Mouse (Mus musculus) intestine, embryonic 14.5 days (tissue): ENCODE measurements around the gene Abcf1. TPM values are rescaled to one million over a fixed set of nuclear protein-coding genes. Genes with fewer than 3 reads are reported as not detected.
A peak's percentile ranks its signal among the peaks of the same experiment; 100 is the strongest.

Experiments
- ATAC-seq: fragments of 200-750 bp; cut with Nextera tagmentation; replicated peaks from 2 replicates; pipeline ENCODE4 v1.8.0; 2017; ENCODE audit warnings: low read depth, moderate number of reproducible peaks, moderate TSS enrichment, moderate library complexity; ENCODE audit not compliant: low FRiP score, low TSS enrichment
- DNase-seq: peaks from one replicate; pipeline ENCODE4 v3.0.0-alpha.2; 2018; ENCODE audit warnings: low spot score
- H3K27ac ChIP-seq: fragments of 300-500 bp; sonication (generic); 2 replicates; pipeline ENCODE4 v1.5.1; 2014; ENCODE audit warnings: low read depth, mild to moderate bottlenecking, control low read depth
- H3K27me3 ChIP-seq: fragments of 300-500 bp; sonication (generic); replicated peaks from 2 replicates; pipeline ENCODE4 v1.6.1; 2014; ENCODE audit warnings: low read length, control low read depth; ENCODE audit not compliant: control insufficient read depth, insufficient read depth
- H3K36me3 ChIP-seq: fragments of 300-500 bp; sonication (generic); 2 replicates; pipeline ENCODE4 v1.6.1; 2014; ENCODE audit warnings: low read length, control low read depth; ENCODE audit not compliant: control insufficient read depth, insufficient read depth
- H3K4me1 ChIP-seq: fragments of 300-500 bp; sonication (generic); replicated peaks from 2 replicates; pipeline ENCODE4 v1.6.1; 2014; ENCODE audit warnings: low read length, control low read depth, mixed read lengths; ENCODE audit not compliant: control insufficient read depth, insufficient read depth
- H3K4me2 ChIP-seq: fragments of 300-500 bp; sonication (generic); 2 replicates; pipeline ENCODE4 v1.6.1; 2014; ENCODE audit warnings: low read length
- H3K4me3 ChIP-seq: fragments of 300-500 bp; sonication (generic); 2 replicates; pipeline ENCODE4 v1.5.1; 2014; ENCODE audit warnings: low read depth, low read length, control low read depth, mixed read lengths
- H3K9ac ChIP-seq: fragments of 300-500 bp; sonication (generic); 2 replicates; pipeline ENCODE4 v1.6.1; 2014; ENCODE audit warnings: mild to moderate bottlenecking, low read length
- H3K9me3 ChIP-seq: fragments of 300-500 bp; sonication (generic); 2 replicates; pipeline ENCODE4 v1.6.1; 2016; ENCODE audit warnings: low read length, control low read depth; ENCODE audit not compliant: control insufficient read depth
- WGBS: fragments of 180-500 bp; shearing (Covaris S2); extraction: QIAGEN DNeasy Blood & Tissue Kit; methylation state at CpG from one replicate; pipeline ENCODE4 v1.1.7; 2014; 5-methylcytosine and 5-hydroxymethylcytosine counted together
- microRNA counts: library from miRNA; unstranded; fragments of <30 nt; microRNA quantifications from one replicate; lab custom pipeline; 2016
- microRNA-seq: library from miRNA; unstranded; fragments of <30 nt; microRNA quantifications from one replicate; pipeline ENCODE4, GENCODE M21; 2016
- polyA plus RNA-seq: library from polyadenylated mRNA; unstranded; fragments of >200 nt; fragmentation: Nextera tagmentation; extraction: Ambion mirVana; gene quantifications from 2 replicates; pipeline ENCODE4 v1.2.1, GENCODE M21; 2014

Gene Abcf1
- polyA plus RNA-seq, 1 experiment from 2014 or later, result 88.4 TPM

GRCm38 (mm10) chr17:35909919-35910369 lies 59.6 kb downstream of the Abcf1 start, which contains the start of gene Atat1:
Gene Atat1, minus strand, starts transcription at chr17:35910075.
- peak within 1 kb of the TSS; percentile 59 for H3K9ac ChIP-seq
- peak within 1 kb of the TSS; percentile 73 for H3K27ac ChIP-seq
- H3K9me3 ChIP-seq, result no peaks in the 10 kb centered on the region
- H3K36me3 ChIP-seq, result peaks cover 70% of the 10 kb centered on the region
- peak; percentile 98 for DNase-seq
- peak within 1 kb of the TSS; percentile 97 for H3K4me2 ChIP-seq
- peak within 1 kb of the TSS; percentile 53 for H3K4me3 ChIP-seq
- peak; percentile 88 for ATAC-seq
- 4% methylated on average over 25 of the region's 25 CpGs for WGBS
- no peaks in the 10 kb centered on the region for H3K27me3 ChIP-seq
- H3K4me1 ChIP-seq, result peaks cover 10% of the 10 kb centered on the region

- Histone ChIP-seq H3K9ac (peak overlapping the region; percentile 59), H3K4me2 (peak overlapping the region; percentile 97), H3K36me3 (peaks cover 74% of the 10 kb centered on the region), H3K9me3 (no peaks in the 10 kb centered on the region), H3K4me1 (peaks cover 10% of the 10 kb centered on the region), H3K4me3 (peak overlapping the region; percentile 53), H3K27me3 (no peaks in the 10 kb centered on the region), H3K27ac (peak overlapping the region; percentile 73; the same call in 1 of the 2 replicates)
- DNase-seq (no peak), ATAC-seq (peak; percentile 33)
- 13% methylated on average over 20 of the region's 20 CpGs for WGBS
Observed at GRCm38 (mm10) chr17:35909186-35909918, 60.2 kb downstream of the Abcf1 start.

- no peaks in the 10 kb centered on the region for H3K9me3 ChIP-seq
- H3K27me3 ChIP-seq, result no peaks in the 10 kb centered on the region
- no peak overlapping the region for H3K4me3 ChIP-seq
- DNase-seq (no peak), ATAC-seq (no peak)
- 78% methylated on average over 2 of the region's 2 CpGs for WGBS
- H3K4me1 ChIP-seq, result peaks cover 10% of the 10 kb centered on the region
- no peak overlapping the region for H3K9ac ChIP-seq
- H3K27ac ChIP-seq, result no peak overlapping the region
- H3K4me2 ChIP-seq, result no peak overlapping the region
- peaks cover 74% of the 10 kb centered on the region for H3K36me3 ChIP-seq
Observed at GRCm38 (mm10) chr17:35907609-35908008, 62.0 kb downstream of the Abcf1 start.

MicroRNA genes within 50 kb of the gene (microRNA counts, 519-probe panel; counts per million panel counts)
- microRNA mmu-miR-1894-3p (lab: Ali Mortazavi, UCI), result not detected
- not detected for microRNA mmu-miR-1894-5p (lab: Ali Mortazavi, UCI)
- not detected for microRNA mmu-miR-877 (lab: Ali Mortazavi, UCI)

Small RNA genes within 50 kb of the gene (microRNA-seq; reads per million reads assigned to microRNA genes)
- gene Mir1894 (not detected), gene Mir877 (84.6 reads per million, percentile 57 among the genes with 10 or more reads in this experiment)

Other genes starting within 250 kb of the Abcf1 start
- gene Ier3, start 148.1 kb downstream of the Abcf1 start, polyA plus RNA-seq, result 4.4 and 5.1 TPM in 2 replicates
- gene Flot1, start 146.5 kb downstream of the Abcf1 start, polyA plus RNA-seq, result 42.5 and 48.5 TPM in 2 replicates
- gene Tubb5, start 131.5 kb downstream of the Abcf1 start, polyA plus RNA-seq, result 923 and 1,006 TPM in 2 replicates
- 16.6 and 17.8 TPM in 2 replicates for gene Mdc1, start 128.2 kb downstream of the Abcf1 start, polyA plus RNA-seq
- 62.6 and 69.3 TPM in 2 replicates for gene Nrm, start 108.4 kb downstream of the Abcf1 start, polyA plus RNA-seq
- gene Ppp1r18, start 104.2 kb downstream of the Abcf1 start, polyA plus RNA-seq, result 21.2 and 23.2 TPM in 2 replicates
- 37.2 and 46.1 TPM in 2 replicates for gene Dhx16, start 89.9 kb downstream of the Abcf1 start, polyA plus RNA-seq
- gene 2310061I04Rik, start 72.3 kb downstream of the Abcf1 start, polyA plus RNA-seq, result 26.7 and 30.6 TPM in 2 replicates
- gene Atat1, start 59.7 kb downstream of the Abcf1 start, polyA plus RNA-seq, result 68.5 and 76.3 TPM in 2 replicates
- gene Mrps18b, start 53.4 kb downstream of the Abcf1 start, polyA plus RNA-seq, result 119 and 128 TPM in 2 replicates
- gene Ppp1r10, start 53.3 kb downstream of the Abcf1 start, polyA plus RNA-seq, result 33.8 and 34.0 TPM in 2 replicates
- gene Gnl1, start 10.1 kb upstream of the Abcf1 start, polyA plus RNA-seq, result 37.8 and 38.3 TPM in 2 replicates
- 25.3 and 26.1 TPM in 2 replicates for gene Prr3, start 10.5 kb upstream of the Abcf1 start, polyA plus RNA-seq
- 2.0 and 3.4 TPM in 2 replicates for gene H2-T24, start 50.8 kb upstream of the Abcf1 start, polyA plus RNA-seq
- 4.9 and 5.7 TPM in 2 replicates for gene H2-T23, start 63.1 kb upstream of the Abcf1 start, polyA plus RNA-seq
- gene H2-T22, start 73.0 kb upstream of the Abcf1 start, polyA plus RNA-seq, result 15.0 and 17.8 TPM in 2 replicates
- not detected in 2 replicates for gene Gm6034, start 73.2 kb upstream of the Abcf1 start, polyA plus RNA-seq
- not detected in 2 replicates for gene Gm11127, start 88.6 kb upstream of the Abcf1 start, polyA plus RNA-seq
- gene Gm19684, start 151.9 kb upstream of the Abcf1 start, polyA plus RNA-seq, result not detected in 2 replicates
- not detected in 2 replicates for gene Gm7030, start 159.7 kb upstream of the Abcf1 start, polyA plus RNA-seq
- 0.13 TPM in 1 of 2 replicates, not detected in the other for gene Gm8909, start 198.8 kb upstream of the Abcf1 start, polyA plus RNA-seq
- gene H2-T3, start 220.5 kb upstream of the Abcf1 start, polyA plus RNA-seq, result 7.9 and 8.2 TPM in 2 replicates